Mouse (Mus musculus) limb, embryonic 12.5 days (tissue): ENCODE results near the gene Rtp4. TPM values are rescaled to one million over a fixed set of nuclear protein-coding genes. Genes with fewer than 3 reads are reported as not detected.

Experiments used
- ATAC-seq: fragments of 200-750 bp; cut with Nextera tagmentation; 2 replicates; pipeline ENCODE4 v1.8.0; 2017; ENCODE audit warnings: low read depth, moderate TSS enrichment; ENCODE audit not compliant: insufficient number of reproducible peaks, insufficient read depth, low FRiP score, low TSS enrichment
- H3K27ac ChIP-seq: fragments of 300-500 bp; sonication (generic); 2 replicates; pipeline ENCODE4 v1.5.1; 2016; ENCODE audit warnings: mild to moderate bottlenecking, moderate library complexity
- H3K27me3 ChIP-seq: fragments of 300-500 bp; sonication (generic); 2 replicates; pipeline ENCODE4 v1.6.1; 2016; ENCODE audit warnings: mild to moderate bottlenecking, moderate library complexity
- H3K36me3 ChIP-seq: fragments of 300-500 bp; sonication (generic); 2 replicates; pipeline ENCODE4 v1.6.1; 2016; ENCODE audit warnings: mild to moderate bottlenecking, moderate library complexity
- H3K4me1 ChIP-seq: fragments of 300-500 bp; sonication (generic); replicated peaks from 2 replicates; pipeline ENCODE4 v1.6.1; 2016
- H3K4me2 ChIP-seq: fragments of 300-500 bp; sonication (generic); 2 replicates; pipeline ENCODE4 v1.6.1; 2016; ENCODE audit warnings: mild to moderate bottlenecking, moderate library complexity
- H3K4me3 ChIP-seq: fragments of 300-500 bp; sonication (generic); replicated peaks from 2 replicates; pipeline ENCODE4 v1.5.1; 2016; ENCODE audit warnings: mild to moderate bottlenecking
- H3K9ac ChIP-seq: fragments of 300-500 bp; sonication (generic); replicated peaks from 2 replicates; pipeline ENCODE4 v1.6.1; 2016; ENCODE audit warnings: mild to moderate bottlenecking, moderate library complexity
- H3K9me3 ChIP-seq: fragments of 300-500 bp; sonication (generic); 2 replicates; pipeline ENCODE4 v1.6.1; 2016; ENCODE audit warnings: mild to moderate bottlenecking, moderate library complexity
- WGBS: fragments of 180-500 bp; shearing (Covaris S2); methylation state at CpG from one replicate; pipeline ENCODE4 v1.1.7; 2016; 5-methylcytosine and 5-hydroxymethylcytosine counted together
- polyA plus RNA-seq: library from polyadenylated mRNA; unstranded; fragments of >200 nt; fragmentation: Nextera tagmentation; extraction: Ambion mirVana; gene quantifications from 2 replicates; pipeline ENCODE4 v1.2.1, GENCODE M21; 2016

Gene Rtp4
- polyA plus RNA-seq, 1 experiment from 2014 or later, result 3.1 TPM

DNA sequence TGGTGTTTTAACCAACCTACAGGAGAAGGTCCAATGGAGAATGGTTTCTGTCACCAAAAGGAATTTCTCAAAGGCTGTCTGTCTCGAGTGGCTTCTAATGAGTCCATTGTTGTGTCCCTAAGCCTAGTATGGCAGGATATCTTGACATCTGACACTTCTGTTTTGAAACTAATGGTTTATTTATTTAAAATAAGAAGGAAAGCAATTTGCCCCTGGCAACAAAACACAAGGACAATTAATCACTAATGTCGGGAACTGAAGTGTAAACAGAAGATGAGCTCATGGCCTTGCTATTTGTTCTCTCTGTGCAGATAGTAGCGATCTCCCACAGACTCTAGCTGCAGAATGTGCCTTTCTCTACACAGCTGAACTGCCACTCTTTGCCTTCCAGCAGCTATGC lies 22.7 kb upstream of the Rtp4 start:
- Histone ChIP-seq H3K4me1 (peaks cover 6% of the 10 kb centered on the region; the same call in 1 of the 2 replicates), H3K27ac (no peak overlapping the region), H3K4me2 (no peak overlapping the region), H3K36me3 (no peaks in the 10 kb centered on the region), H3K27me3 (no peaks in the 10 kb centered on the region), H3K9me3 (no peaks in the 10 kb centered on the region), H3K9ac (no peak overlapping the region), H3K4me3 (no peak overlapping the region)
- no peak for ATAC-seq
- 12% methylated on average over 3 of the region's 3 CpGs for WGBS

DNA sequence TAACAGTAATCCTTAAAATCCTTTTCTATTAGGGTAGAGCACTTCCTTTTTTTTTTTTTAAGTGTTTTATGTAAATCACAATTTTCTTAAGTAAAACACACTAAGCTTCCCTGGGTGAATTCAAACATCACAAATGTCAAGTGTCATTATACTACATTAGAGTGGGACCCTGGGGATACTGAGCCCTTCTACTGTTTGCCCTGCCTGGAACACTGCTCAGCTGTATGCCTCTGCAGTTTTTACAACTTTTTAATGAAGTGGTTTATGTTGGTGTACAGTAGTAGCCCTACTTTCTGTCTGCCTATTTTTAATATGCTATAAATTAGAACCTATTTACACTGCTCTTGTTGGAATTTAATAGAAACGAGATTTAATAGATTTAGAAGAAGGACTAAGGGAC lies 22.2 kb upstream of the Rtp4 start:
- no peaks in the 10 kb centered on the region for H3K36me3 ChIP-seq
- H3K4me2 ChIP-seq, result no peak overlapping the region
- H3K4me3 ChIP-seq, result no peak overlapping the region
- no peaks in the 10 kb centered on the region for H3K9me3 ChIP-seq
- no peaks in the 10 kb centered on the region for H3K27me3 ChIP-seq
- peaks cover 6% of the 10 kb centered on the region; the same call in 1 of the 2 replicates for H3K4me1 ChIP-seq
- whole genome bisulfite sequencing, result 41% methylated on average over 1 of the region's 1 CpGs
- ATAC-seq, result 0 out of 2 replicates have a peak, but pooled peaks have one; percentile 56
- H3K27ac ChIP-seq, result no peak overlapping the region
- H3K9ac ChIP-seq, result no peak overlapping the region

GRCm38 (mm10) chr16:23498691-23499131 lies 21.4 kb upstream of the Rtp4 start:
- H3K4me1 ChIP-seq, result peaks cover 6% of the 10 kb centered on the region; the same call in 1 of the 2 replicates
- no peaks in the 10 kb centered on the region for H3K9me3 ChIP-seq
- WGBS, result 88% methylated on average over 7 of the region's 7 CpGs
- no peaks in the 10 kb centered on the region for H3K27me3 ChIP-seq
- no peak for ATAC-seq
- no peak overlapping the region for H3K27ac ChIP-seq
- H3K9ac ChIP-seq, result no peak overlapping the region
- no peaks in the 10 kb centered on the region for H3K36me3 ChIP-seq
- no peak overlapping the region for H3K4me3 ChIP-seq
- no peak overlapping the region for H3K4me2 ChIP-seq

DNA sequence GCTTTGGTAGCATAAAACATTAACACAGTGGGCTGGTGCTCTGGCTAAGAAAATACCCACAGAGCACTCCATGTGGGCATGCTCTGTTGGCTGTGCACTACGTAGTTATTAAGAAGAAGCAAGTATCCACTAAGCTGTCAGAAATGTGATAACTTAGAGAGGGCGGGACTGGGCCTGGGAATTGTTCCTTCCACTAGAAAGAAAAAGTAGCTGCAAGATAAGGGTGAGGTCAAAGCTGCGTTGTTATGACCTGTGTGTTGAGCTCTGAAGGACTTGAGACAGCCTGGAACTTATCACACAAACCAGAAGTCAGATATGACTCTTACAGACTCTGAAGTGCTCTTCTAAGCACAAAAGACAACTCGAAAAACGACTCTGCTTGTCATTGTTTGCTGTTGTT lies 19.5 kb upstream of the Rtp4 start:
- Histone ChIP-seq H3K4me1 (peaks cover 9% of the 10 kb centered on the region; the same call in 1 of the 2 replicates), H3K9me3 (no peaks in the 10 kb centered on the region), H3K36me3 (no peaks in the 10 kb centered on the region), H3K4me3 (no peak overlapping the region), H3K27ac (no peak overlapping the region), H3K4me2 (no peak overlapping the region), H3K27me3 (no peaks in the 10 kb centered on the region), H3K9ac (no peak overlapping the region)
- WGBS, result 86% methylated on average over 5 of the region's 5 CpGs
- no peak for ATAC-seq

DNA sequence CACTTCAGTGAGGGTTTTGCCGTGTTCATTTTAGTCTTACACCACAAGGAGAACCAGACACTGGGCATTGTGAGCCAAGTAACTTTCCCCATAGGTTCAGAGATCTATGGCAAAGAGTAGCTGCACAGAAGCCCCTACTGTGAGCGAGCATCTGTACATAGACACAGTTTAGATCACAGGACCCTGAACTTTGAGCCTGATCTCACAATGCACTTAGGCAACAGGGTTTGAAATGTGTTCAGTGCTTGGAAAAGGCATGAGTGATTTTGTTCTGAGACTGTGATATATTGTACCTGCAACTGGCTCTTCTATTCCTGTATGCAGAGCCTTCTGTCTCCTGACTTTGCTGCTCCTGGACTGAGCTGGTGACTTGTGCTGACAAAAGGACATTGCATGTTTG lies 18.8 kb upstream of the Rtp4 start:
- no peak overlapping the region for H3K27ac ChIP-seq
- no peak for ATAC-seq
- H3K9me3 ChIP-seq, result no peaks in the 10 kb centered on the region
- H3K36me3 ChIP-seq, result no peaks in the 10 kb centered on the region
- H3K9ac ChIP-seq, result no peak overlapping the region
- whole genome bisulfite sequencing, result 82% methylated on average over 2 of the region's 2 CpGs
- no peak overlapping the region for H3K4me3 ChIP-seq
- no peaks in the 10 kb centered on the region for H3K27me3 ChIP-seq
- H3K4me1 ChIP-seq, result peaks cover 9% of the 10 kb centered on the region; the same call in 1 of the 2 replicates
- H3K4me2 ChIP-seq, result no peak overlapping the region

- peaks cover 9% of the 10 kb centered on the region; the same call in 1 of the 2 replicates for H3K4me1 ChIP-seq
- 79% methylated on average over 3 of the region's 3 CpGs for WGBS
- H3K4me3 ChIP-seq, result no peak overlapping the region
- H3K27ac ChIP-seq, result no peak overlapping the region
- H3K27me3 ChIP-seq, result no peaks in the 10 kb centered on the region
- no peaks in the 10 kb centered on the region for H3K9me3 ChIP-seq
- H3K36me3 ChIP-seq, result no peaks in the 10 kb centered on the region
- no peak for ATAC-seq
- no peak overlapping the region for H3K4me2 ChIP-seq
- H3K9ac ChIP-seq, result no peak overlapping the region
Measured at GRCm38 (mm10) chr16:23502478-23502877, 17.6 kb upstream of the Rtp4 start.

GRCm38 (mm10) chr16:23503351-23503750 lies 16.7 kb upstream of the Rtp4 start:
- Histone ChIP-seq H3K9me3 (no peaks in the 10 kb centered on the region), H3K27me3 (no peaks in the 10 kb centered on the region), H3K9ac (no peak overlapping the region), H3K27ac (no peak overlapping the region), H3K4me2 (no peak overlapping the region), H3K4me3 (no peak overlapping the region), H3K4me1 (peaks cover 4% of the 10 kb centered on the region; the same call in 1 of the 2 replicates), H3K36me3 (no peaks in the 10 kb centered on the region)
- ATAC-seq, result no peak
- 69% methylated on average over 4 of the region's 4 CpGs for WGBS

DNA sequence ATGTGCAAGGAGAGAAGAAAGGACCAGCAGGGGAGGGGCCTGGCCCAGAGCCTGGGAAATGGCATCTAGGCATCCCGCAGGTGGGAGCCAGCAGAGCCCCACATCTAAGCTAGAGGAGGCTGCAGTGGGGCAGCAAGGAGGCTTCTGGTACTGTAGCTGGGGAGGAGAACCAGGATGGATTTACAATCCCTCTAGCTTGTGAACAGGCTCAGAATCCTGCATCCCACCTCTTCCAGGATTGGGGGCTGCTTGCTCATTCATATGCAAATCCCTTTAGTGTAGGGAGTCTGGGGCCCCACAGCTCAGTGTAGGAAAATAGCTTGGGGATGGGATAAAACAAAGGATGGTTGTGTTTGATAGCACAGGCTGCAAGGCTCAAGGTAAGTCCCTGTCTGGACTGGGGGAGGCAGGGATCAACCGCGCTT lies 15.8 kb upstream of the Rtp4 start:
- Histone ChIP-seq H3K36me3 (no peaks in the 10 kb centered on the region), H3K9me3 (no peaks in the 10 kb centered on the region), H3K27ac (no peak overlapping the region), H3K4me2 (no peak overlapping the region), H3K27me3 (no peaks in the 10 kb centered on the region), H3K9ac (no peak overlapping the region), H3K4me3 (no peak overlapping the region), H3K4me1 (peaks cover 3% of the 10 kb centered on the region; the same call in 1 of the 2 replicates)
- no peak for ATAC-seq
- WGBS, result 53% methylated on average over 3 of the region's 3 CpGs

GRCm38 (mm10) chr16:23505904-23506687 lies 14.0 kb upstream of the Rtp4 start:
- no peak overlapping the region for H3K4me3 ChIP-seq
- H3K4me1 ChIP-seq, result peaks cover 3% of the 10 kb centered on the region; the same call in 1 of the 2 replicates
- H3K9me3 ChIP-seq, result no peaks in the 10 kb centered on the region
- WGBS, result 53% methylated on average over 11 of the region's 11 CpGs
- no peaks in the 10 kb centered on the region for H3K36me3 ChIP-seq
- no peak overlapping the region for H3K9ac ChIP-seq
- no peak for ATAC-seq
- no peak overlapping the region for H3K27ac ChIP-seq
- H3K27me3 ChIP-seq, result no peaks in the 10 kb centered on the region
- no peak overlapping the region for H3K4me2 ChIP-seq

DNA sequence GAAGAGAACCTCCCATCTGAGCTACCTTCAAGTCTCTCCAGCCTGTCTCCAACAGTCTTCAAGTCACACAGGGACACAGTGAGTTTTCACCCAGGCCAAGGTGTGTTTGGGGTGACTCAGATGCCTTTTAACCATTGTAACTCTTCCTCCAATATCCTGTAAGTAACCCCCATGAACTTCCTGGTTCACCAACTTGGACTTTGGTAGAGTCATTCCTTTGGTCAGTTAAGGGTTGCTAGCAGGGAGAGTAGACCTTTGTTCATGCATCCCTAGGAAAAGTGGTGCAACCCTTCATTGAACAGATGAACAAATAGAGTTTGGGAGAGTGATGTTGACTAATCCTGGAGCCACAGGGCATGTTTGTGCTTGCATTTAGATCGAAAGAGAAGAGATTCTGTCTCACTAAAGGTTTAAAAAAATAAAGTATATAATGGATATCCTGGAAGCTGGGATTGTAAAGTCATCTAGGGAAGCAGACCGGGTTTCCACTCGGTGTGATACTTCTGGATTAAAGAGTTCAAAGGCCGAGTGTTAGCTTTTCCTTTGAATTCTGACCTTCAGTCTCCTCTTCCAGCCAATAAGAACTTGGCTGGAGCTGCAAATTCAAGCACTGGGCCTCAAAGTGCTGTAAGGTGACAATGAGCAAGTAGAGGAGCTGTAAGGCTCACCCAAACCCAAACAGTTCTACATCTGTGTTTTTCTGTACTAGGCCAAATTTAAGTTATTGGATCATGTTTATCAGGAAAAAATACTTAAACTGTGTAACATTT lies 8.7 kb upstream of the Rtp4 start:
- no peak for ATAC-seq
- Histone ChIP-seq H3K27ac (no peak overlapping the region), H3K27me3 (no peaks in the 10 kb centered on the region), H3K9ac (no peak overlapping the region), H3K4me2 (no peak overlapping the region), H3K9me3 (no peaks in the 10 kb centered on the region), H3K36me3 (no peaks in the 10 kb centered on the region), H3K4me3 (no peak overlapping the region), H3K4me1 (no peaks in the 10 kb centered on the region)
- 64% methylated on average over 4 of the region's 4 CpGs for WGBS

- Histone ChIP-seq H3K4me2 (no peak overlapping the region), H3K27me3 (no peaks in the 10 kb centered on the region), H3K27ac (no peak overlapping the region), H3K9ac (no peak overlapping the region), H3K4me1 (no peaks in the 10 kb centered on the region), H3K9me3 (no peaks in the 10 kb centered on the region), H3K4me3 (no peak overlapping the region), H3K36me3 (no peaks in the 10 kb centered on the region)
- 92% methylated on average over 1 of the region's 1 CpGs for WGBS
- no peak for ATAC-seq
Measured at GRCm38 (mm10) chr16:23513401-23513800, 6.7 kb upstream of the Rtp4 start.
